Mouse (Mus musculus) ES-CJ7 (cell line): ENCODE results near the gene Gm20479.
A peak's percentile ranks its signal among the peaks of the same experiment; 100 is the strongest.

ENCODE experiments used
- DNase-seq: peaks from one replicate; pipeline ENCODE4 v3.0.0; 2011; ENCODE audit warnings: low read depth, low spot score

The Gm20479 gene

GRCm38 (mm10) chr7:27311651-27312284 is 45.5 kb downstream of the Gm20479 start:
- DNase-seq = peak; percentile 50

GRCm38 (mm10) chr7:27310996-27311535 is 46.2 kb downstream of the Gm20479 start:
- peak; percentile 97 for DNase-seq

- DNase-seq = peak; percentile 83
Observed at GRCm38 (mm10) chr7:27310306-27310705, 46.9 kb downstream of the Gm20479 start.

GRCm38 (mm10) chr7:27309832-27310231 is 47.4 kb downstream of the Gm20479 start:
- DNase-seq = no peak

GRCm38 (mm10) chr7:27308821-27309549 is 48.2 kb downstream of the Gm20479 start:
- DNase-seq = peak; percentile 98

- DNase-seq = peak; percentile 87
Observed at GRCm38 (mm10) chr7:27307551-27307950, 49.7 kb downstream of the Gm20479 start.

- peak; percentile 89 for DNase-seq
Observed at GRCm38 (mm10) chr7:27306161-27307160, 50.8 kb downstream of the Gm20479 start.

GRCm38 (mm10) chr7:27305091-27305730 is 52.0 kb downstream of the Gm20479 start:
- no peak for DNase-seq
